Mouse (Mus musculus): Measurements from ENCODE around the gene Man2a1. TPM values are rescaled to one million over a fixed set of nuclear protein-coding genes. Genes with fewer than 3 reads are reported as not detected.

Man2a1 gene
- polyA plus RNA-seq, 1 experiment from 2014 or later, result 13.7 TPM

DNA sequence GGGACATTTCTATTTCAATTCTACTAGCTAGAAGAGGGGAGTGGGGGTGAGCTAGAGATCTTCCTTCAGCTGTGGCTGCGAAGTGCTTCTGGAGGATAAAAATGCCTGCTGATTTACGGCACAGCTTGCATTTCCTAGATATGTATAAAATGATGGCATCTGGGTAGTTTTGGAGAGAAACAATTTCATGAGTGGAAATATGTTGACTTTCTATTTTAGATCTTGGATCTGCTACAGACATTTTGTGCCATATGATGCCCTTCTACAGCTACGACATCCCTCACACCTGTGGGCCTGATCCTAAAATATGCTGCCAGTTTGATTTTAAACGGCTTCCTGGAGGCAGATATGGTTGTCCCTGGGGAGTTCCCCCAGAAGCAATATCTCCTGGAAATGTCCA is 66.0 kb downstream of the Man2a1 start:
- H3K4me1 ChIP-seq (ENCODE audit: control insufficient read depth, insufficient read depth, low read length), result no peaks in the 10 kb centered on the region
- no peak overlapping the region for H3K9ac ChIP-seq (ENCODE audit: low read length)
- ATAC-seq (ENCODE audit: insufficient read depth, low FRiP score), result no peak
- H3K27me3 ChIP-seq (ENCODE audit: control insufficient read depth, insufficient read depth, low read length), result no peaks in the 10 kb centered on the region
- 78% methylated on average over 4 of the region's 4 CpGs for WGBS
- H3K27ac ChIP-seq (ENCODE audit: low read length), result no peak overlapping the region
- peaks cover 7% of the 10 kb centered on the region for H3K36me3 ChIP-seq (ENCODE audit: control insufficient read depth, insufficient read depth, low read length)
- 0 out of 2 replicates have a peak, but pooled peaks cover 3% of the 10 kb centered on the region for H3K9me3 ChIP-seq (replicated peaks; ENCODE audit: control insufficient read depth, low read length)
- no peak overlapping the region for H3K4me2 ChIP-seq (ENCODE audit: low read depth, low read length)
- H3K4me3 ChIP-seq (replicated peaks; ENCODE audit: low read length), result no peak overlapping the region

DNA sequence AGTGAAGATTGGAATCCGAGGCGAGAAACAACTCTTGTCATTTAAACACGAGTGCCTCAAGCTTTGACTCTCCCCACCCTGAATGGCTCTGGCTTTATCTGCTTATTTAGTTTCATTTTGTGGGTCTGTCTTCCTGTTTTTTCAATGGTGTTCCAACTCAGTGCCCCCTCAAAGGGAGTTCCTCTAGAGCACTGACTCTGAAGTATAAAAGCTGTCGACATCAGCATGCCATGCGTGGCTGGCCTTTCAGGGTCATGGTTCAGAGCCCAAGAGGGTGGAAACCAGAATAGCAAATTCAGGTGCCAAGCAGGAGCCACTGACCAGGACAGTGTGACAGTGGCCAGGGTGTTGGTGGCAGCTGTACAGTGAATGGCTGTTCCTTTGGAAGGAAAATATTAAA is 68.0 kb downstream of the Man2a1 start:
- no peaks in the 10 kb centered on the region for H3K4me1 ChIP-seq (ENCODE audit: control insufficient read depth, insufficient read depth, low read length)
- peaks cover 19% of the 10 kb centered on the region for H3K36me3 ChIP-seq (ENCODE audit: control insufficient read depth, insufficient read depth, low read length)
- H3K4me2 ChIP-seq (ENCODE audit: low read depth, low read length), result no peak overlapping the region
- 80% methylated on average over 5 of the region's 5 CpGs for WGBS
- no peak overlapping the region for H3K27ac ChIP-seq (ENCODE audit: low read length)
- H3K27me3 ChIP-seq (ENCODE audit: control insufficient read depth, insufficient read depth, low read length), result no peaks in the 10 kb centered on the region
- no peak overlapping the region for H3K9ac ChIP-seq (ENCODE audit: low read length)
- ATAC-seq (ENCODE audit: insufficient read depth, low FRiP score), result no peak
- no peak overlapping the region for H3K4me3 ChIP-seq (replicated peaks; ENCODE audit: low read length)
- H3K9me3 ChIP-seq (replicated peaks; ENCODE audit: control insufficient read depth, low read length), result no peaks in the 10 kb centered on the region

DNA sequence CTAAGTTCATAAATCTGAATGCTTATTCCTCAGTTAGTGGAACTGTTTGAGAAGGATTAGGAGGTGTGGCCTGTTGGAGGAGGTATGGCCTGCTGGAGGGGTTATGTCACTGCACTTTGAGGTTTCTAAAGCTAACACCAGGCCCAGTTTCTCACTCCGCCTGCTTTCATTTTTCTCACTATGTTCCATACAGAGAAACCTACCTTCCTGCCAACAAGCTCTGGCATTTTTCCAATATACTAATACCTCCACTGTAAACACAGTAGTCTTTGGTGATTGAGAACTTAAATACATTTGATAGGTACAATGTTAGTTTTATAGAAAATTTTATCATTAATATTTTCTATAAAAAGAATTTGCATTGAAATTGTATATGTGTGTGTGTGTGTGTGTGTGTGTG is 73.9 kb downstream of the Man2a1 start:
- H3K4me2 ChIP-seq (ENCODE audit: low read depth, low read length), result no peak overlapping the region
- WGBS, result 83% methylated on average over 1 of the region's 1 CpGs
- no peaks in the 10 kb centered on the region for H3K27me3 ChIP-seq (ENCODE audit: control insufficient read depth, insufficient read depth, low read length)
- ATAC-seq (ENCODE audit: insufficient read depth, low FRiP score), result no peak
- H3K4me1 ChIP-seq (ENCODE audit: control insufficient read depth, insufficient read depth, low read length), result peaks cover 10% of the 10 kb centered on the region; the same call in 1 of the 2 replicates
- H3K27ac ChIP-seq (ENCODE audit: low read length), result no peak overlapping the region
- no peak overlapping the region for H3K9ac ChIP-seq (ENCODE audit: low read length)
- peaks cover 6% of the 10 kb centered on the region; the same call in 1 of the 2 replicates for H3K9me3 ChIP-seq (replicated peaks; ENCODE audit: control insufficient read depth, low read length)
- H3K4me3 ChIP-seq (replicated peaks; ENCODE audit: low read length), result no peak overlapping the region
- peaks cover 28% of the 10 kb centered on the region for H3K36me3 ChIP-seq (ENCODE audit: control insufficient read depth, insufficient read depth, low read length)

DNA sequence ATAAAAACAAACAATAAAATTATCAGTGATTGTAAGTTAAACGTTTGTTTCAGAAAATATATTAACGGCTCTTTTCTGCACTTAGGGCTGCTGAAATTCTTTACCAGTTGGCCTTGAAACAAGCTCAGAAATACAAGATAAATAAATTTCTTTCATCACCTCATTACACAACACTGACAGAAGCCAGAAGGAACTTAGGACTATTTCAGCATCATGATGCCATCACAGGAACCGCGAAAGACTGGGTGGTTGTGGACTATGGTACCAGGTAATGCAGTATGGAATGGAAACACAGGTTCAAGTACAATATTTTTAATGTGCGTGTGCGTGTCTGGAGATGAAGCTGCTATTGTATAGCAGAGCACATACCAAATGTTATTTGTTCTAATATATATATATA is 74.4 kb downstream of the Man2a1 start:
- 89% methylated on average over 6 of the region's 6 CpGs for WGBS
- Histone ChIP-seq H3K4me3 (replicated peaks; ENCODE audit: low read length) (no peak overlapping the region), H3K4me2 (ENCODE audit: low read depth, low read length) (no peak overlapping the region), H3K4me1 (ENCODE audit: control insufficient read depth, insufficient read depth, low read length) (peaks cover 10% of the 10 kb centered on the region; the same call in 1 of the 2 replicates), H3K36me3 (ENCODE audit: control insufficient read depth, insufficient read depth, low read length) (peaks cover 22% of the 10 kb centered on the region), H3K27me3 (ENCODE audit: control insufficient read depth, insufficient read depth, low read length) (no peaks in the 10 kb centered on the region), H3K9me3 (replicated peaks; ENCODE audit: control insufficient read depth, low read length) (peaks cover 6% of the 10 kb centered on the region; the same call in 1 of the 2 replicates), H3K27ac (ENCODE audit: low read length) (no peak overlapping the region), H3K9ac (ENCODE audit: low read length) (no peak overlapping the region)
- ATAC-seq (ENCODE audit: insufficient read depth, low FRiP score), result no peak

DNA sequence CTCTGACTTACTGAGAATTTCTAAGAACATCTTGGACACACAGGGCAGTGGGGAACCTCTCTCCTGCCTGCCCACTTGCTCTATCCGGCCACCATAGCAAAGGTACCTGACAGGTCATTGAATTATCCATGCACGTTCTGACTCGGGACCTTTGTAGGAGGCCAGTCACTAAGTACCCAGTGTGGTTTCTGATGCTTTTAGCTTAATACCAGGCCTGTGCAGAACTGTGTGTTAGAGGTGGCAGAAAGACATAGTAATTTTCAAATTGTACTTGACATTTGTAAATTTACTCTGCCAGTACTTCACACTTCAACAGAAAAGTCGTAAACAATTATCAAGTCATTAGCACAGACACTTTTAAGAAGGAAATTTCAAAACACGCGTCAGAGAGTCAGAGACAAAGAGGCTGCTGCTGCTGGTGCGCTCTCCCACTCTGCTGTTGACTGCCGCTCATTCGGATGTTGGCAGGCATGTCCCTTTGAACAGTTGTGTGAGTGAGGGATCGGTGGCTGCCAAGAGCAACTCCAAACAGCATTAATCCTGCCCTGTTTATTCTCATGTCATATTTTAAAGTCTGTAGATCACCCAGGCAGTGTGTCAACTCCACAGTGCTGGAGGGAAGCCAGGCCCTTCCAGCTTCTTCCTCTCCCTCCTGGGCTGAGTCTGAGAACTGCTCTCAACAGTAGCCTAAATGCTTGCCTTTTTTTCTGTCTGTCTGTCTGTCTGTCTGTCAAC is 76.4 kb downstream of the Man2a1 start:
- 32% methylated on average over 10 of the region's 10 CpGs for WGBS
- Histone ChIP-seq H3K36me3 (ENCODE audit: control insufficient read depth, insufficient read depth, low read length) (peaks cover 20% of the 10 kb centered on the region), H3K27me3 (ENCODE audit: control insufficient read depth, insufficient read depth, low read length) (no peaks in the 10 kb centered on the region), H3K4me1 (ENCODE audit: control insufficient read depth, insufficient read depth, low read length) (peaks cover 10% of the 10 kb centered on the region; the same call in 1 of the 2 replicates), H3K27ac (ENCODE audit: low read length) (no peak overlapping the region), H3K4me3 (replicated peaks; ENCODE audit: low read length) (no peak overlapping the region), H3K9ac (ENCODE audit: low read length) (no peak overlapping the region), H3K9me3 (replicated peaks; ENCODE audit: control insufficient read depth, low read length) (peaks cover 6% of the 10 kb centered on the region; the same call in 1 of the 2 replicates), H3K4me2 (ENCODE audit: low read depth, low read length) (no peak overlapping the region)
- peak; percentile 85 for ATAC-seq (ENCODE audit: insufficient read depth, low FRiP score)

DNA sequence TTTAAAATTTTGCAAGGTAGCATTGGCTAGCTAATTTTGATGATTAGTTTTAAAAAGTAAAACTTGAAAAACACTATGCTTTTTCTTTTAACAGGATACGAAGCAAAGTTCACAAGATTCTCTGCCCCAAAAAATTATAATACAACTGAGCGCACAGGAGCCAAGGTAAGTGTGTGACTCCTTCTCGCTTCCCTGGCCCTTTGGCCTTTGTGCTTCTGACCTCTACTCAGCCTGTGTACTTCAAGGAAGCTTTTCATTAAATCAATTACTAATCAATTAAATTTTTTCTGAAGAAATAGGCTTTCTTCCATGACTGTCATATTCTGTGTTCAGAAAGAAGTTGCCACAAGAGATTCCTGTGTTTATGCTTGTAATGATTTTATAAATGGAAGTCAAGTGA is 80.9 kb downstream of the Man2a1 start:
- no peak overlapping the region for H3K4me3 ChIP-seq (replicated peaks; ENCODE audit: low read length)
- no peak for ATAC-seq (ENCODE audit: insufficient read depth, low FRiP score)
- no peak overlapping the region for H3K27ac ChIP-seq (ENCODE audit: low read length)
- peaks cover 13% of the 10 kb centered on the region; the same call in 1 of the 2 replicates for H3K4me1 ChIP-seq (ENCODE audit: control insufficient read depth, insufficient read depth, low read length)
- H3K36me3 ChIP-seq (ENCODE audit: control insufficient read depth, insufficient read depth, low read length), result no peaks in the 10 kb centered on the region; the same call in 1 of the 2 replicates
- no peaks in the 10 kb centered on the region for H3K9me3 ChIP-seq (replicated peaks; ENCODE audit: control insufficient read depth, low read length)
- H3K4me2 ChIP-seq (ENCODE audit: low read depth, low read length), result no peak overlapping the region
- H3K9ac ChIP-seq (ENCODE audit: low read length), result no peak overlapping the region
- WGBS, result 92% methylated on average over 3 of the region's 3 CpGs
- no peaks in the 10 kb centered on the region for H3K27me3 ChIP-seq (ENCODE audit: control insufficient read depth, insufficient read depth, low read length)

DNA sequence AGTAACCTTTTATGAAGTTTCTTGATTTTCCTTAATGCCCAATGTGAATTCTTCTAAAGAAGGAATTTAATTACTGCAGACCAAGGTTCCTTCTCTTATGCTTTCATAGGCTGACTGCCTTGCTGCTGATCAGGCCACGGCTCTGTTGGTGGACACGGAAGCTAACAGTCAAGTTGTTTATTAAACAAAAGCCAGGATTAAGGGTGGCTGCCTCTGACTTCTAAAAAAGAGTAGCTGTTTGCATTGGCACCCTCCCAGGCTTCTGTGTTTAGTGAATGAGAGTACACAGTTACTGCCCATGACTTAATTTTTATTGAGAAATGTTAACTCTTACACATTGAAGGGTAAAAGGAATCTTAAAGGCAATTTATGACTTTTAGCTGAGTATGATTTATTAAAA is 81.4 kb downstream of the Man2a1 start:
- no peaks in the 10 kb centered on the region for H3K9me3 ChIP-seq (replicated peaks; ENCODE audit: control insufficient read depth, low read length)
- H3K4me3 ChIP-seq (replicated peaks; ENCODE audit: low read length), result no peak overlapping the region
- no peak overlapping the region for H3K27ac ChIP-seq (ENCODE audit: low read length)
- ATAC-seq (ENCODE audit: insufficient read depth, low FRiP score), result peak; percentile 64; the same call in 1 of the 2 replicates
- no peaks in the 10 kb centered on the region for H3K27me3 ChIP-seq (ENCODE audit: control insufficient read depth, insufficient read depth, low read length)
- H3K4me1 ChIP-seq (ENCODE audit: control insufficient read depth, insufficient read depth, low read length), result peaks cover 10% of the 10 kb centered on the region; the same call in 1 of the 2 replicates
- H3K9ac ChIP-seq (ENCODE audit: low read length), result no peak overlapping the region
- no peak overlapping the region for H3K4me2 ChIP-seq (ENCODE audit: low read depth, low read length)
- WGBS, result 30% methylated on average over 2 of the region's 2 CpGs
- H3K36me3 ChIP-seq (ENCODE audit: control insufficient read depth, insufficient read depth, low read length), result no peaks in the 10 kb centered on the region; the same call in 1 of the 2 replicates

DNA sequence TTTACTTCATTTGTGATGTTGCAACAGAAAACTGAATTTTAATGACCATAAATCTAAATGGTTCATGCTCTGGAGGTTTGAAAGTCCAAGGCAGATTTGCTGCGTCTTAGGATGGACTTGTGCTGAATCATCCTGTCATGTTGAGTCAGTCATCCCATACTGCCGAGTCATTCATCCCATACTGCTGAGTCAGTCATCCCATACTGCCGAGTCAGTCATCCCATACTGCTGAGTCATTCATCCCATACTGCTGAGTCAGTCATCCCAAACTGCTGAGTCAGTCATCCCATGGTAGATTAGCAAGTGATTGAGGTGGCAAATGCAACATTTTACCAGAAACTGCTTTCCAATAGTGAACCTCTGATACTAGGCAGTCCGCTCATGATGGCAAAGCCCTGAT is 83.6 kb downstream of the Man2a1 start:
- Histone ChIP-seq H3K36me3 (ENCODE audit: control insufficient read depth, insufficient read depth, low read length) (peaks cover 4% of the 10 kb centered on the region; the same call in 1 of the 2 replicates), H3K9me3 (replicated peaks; ENCODE audit: control insufficient read depth, low read length) (no peaks in the 10 kb centered on the region), H3K4me1 (ENCODE audit: control insufficient read depth, insufficient read depth, low read length) (0 out of 2 replicates have a peak, but pooled peaks cover 3% of the 10 kb centered on the region), H3K9ac (ENCODE audit: low read length) (no peak overlapping the region), H3K4me3 (replicated peaks; ENCODE audit: low read length) (no peak overlapping the region), H3K27ac (ENCODE audit: low read length) (no peak overlapping the region), H3K27me3 (ENCODE audit: control insufficient read depth, insufficient read depth, low read length) (no peaks in the 10 kb centered on the region), H3K4me2 (ENCODE audit: low read depth, low read length) (no peak overlapping the region)
- 90% methylated on average over 4 of the region's 4 CpGs for WGBS
- no peak for ATAC-seq (ENCODE audit: insufficient read depth, low FRiP score)

DNA sequence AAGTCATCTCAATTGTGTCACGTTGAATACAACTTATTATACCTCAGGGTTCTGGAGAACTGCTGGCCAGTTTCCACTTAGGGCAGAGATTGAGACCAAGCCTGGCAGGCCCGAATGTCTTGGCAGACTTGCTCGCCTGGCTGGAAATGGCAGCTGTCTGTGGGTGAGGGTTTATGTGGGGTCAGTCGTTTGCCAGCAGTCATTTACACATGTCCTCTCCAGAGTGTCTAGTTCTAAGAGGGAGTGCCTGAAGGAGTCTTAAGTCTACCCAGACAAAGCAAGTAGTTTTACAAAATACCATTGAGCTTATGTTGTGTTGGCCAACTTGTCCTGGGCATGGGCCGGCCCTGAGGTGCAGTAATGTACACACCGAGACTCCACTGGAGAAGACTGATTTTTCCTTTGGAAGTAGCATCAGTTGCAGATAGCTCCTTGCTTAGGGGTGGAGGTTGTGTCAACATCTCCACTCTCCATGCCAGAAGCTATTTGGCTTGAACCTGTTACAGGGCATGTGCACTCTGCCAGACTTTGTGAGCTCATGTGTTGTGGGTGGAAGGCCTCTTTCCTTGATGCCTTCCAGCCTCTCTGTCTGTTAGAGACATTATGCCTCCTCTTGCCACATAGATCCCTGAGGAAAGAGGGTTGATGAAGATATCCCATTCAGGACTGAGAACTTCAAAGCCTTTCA is 84.8 kb downstream of the Man2a1 start:
- Histone ChIP-seq H3K4me1 (ENCODE audit: control insufficient read depth, insufficient read depth, low read length) (0 out of 2 replicates have a peak, but pooled peaks cover 3% of the 10 kb centered on the region), H3K27me3 (ENCODE audit: control insufficient read depth, insufficient read depth, low read length) (no peaks in the 10 kb centered on the region), H3K9me3 (replicated peaks; ENCODE audit: control insufficient read depth, low read length) (peaks cover 7% of the 10 kb centered on the region; the same call in 1 of the 2 replicates), H3K27ac (ENCODE audit: low read length) (no peak overlapping the region), H3K4me3 (replicated peaks; ENCODE audit: low read length) (no peak overlapping the region), H3K4me2 (ENCODE audit: low read depth, low read length) (no peak overlapping the region), H3K36me3 (ENCODE audit: control insufficient read depth, insufficient read depth, low read length) (peaks cover 15% of the 10 kb centered on the region), H3K9ac (ENCODE audit: low read length) (no peak overlapping the region)
- no peak for ATAC-seq (ENCODE audit: insufficient read depth, low FRiP score)
- 84% methylated on average over 6 of the region's 6 CpGs for WGBS
